Mouse (Mus musculus) liver, embryonic 18 days (tissue): ENCODE data around the gene Gm13288. TPM values are rescaled to one million over a fixed set of nuclear protein-coding genes. Genes with fewer than 3 reads are reported as not detected.

Source experiments
- polyA plus RNA-seq: library from polyadenylated mRNA; depleted of rRNA; stranded (reverse); fragments of >200 nt; gene quantifications from 2 replicates; pipeline ENCODE4 v1.2.3, GENCODE M21; 2012; rRNA removed

Gene Gm13288
- polyA plus RNA-seq, 1 experiment = 0.02 TPM

Other genes with a start within 250 kb of the Gm13288 start
- gene Ifna15, start 247.3 kb upstream of the Gm13288 start, polyA plus RNA-seq = not detected in 2 replicates
- not detected in 2 replicates for gene Ifna14, start 233.7 kb upstream of the Gm13288 start, polyA plus RNA-seq
- not detected in 2 replicates for gene Ifna9, start 213.1 kb upstream of the Gm13288 start, polyA plus RNA-seq
- not detected in 2 replicates for gene Ifna12, start 202.2 kb upstream of the Gm13288 start, polyA plus RNA-seq
- gene C87499, start 171.1 kb upstream of the Gm13288 start, polyA plus RNA-seq = not detected in 2 replicates
- not detected in 2 replicates for gene Ifna13, start 161.1 kb upstream of the Gm13288 start, polyA plus RNA-seq
- not detected in 2 replicates for gene Ifna16, start 128.6 kb upstream of the Gm13288 start, polyA plus RNA-seq
- not detected in 2 replicates for gene Ifna2, start 121.6 kb upstream of the Gm13288 start, polyA plus RNA-seq
- not detected in 2 replicates for gene Ifnab, start 114.2 kb upstream of the Gm13288 start, polyA plus RNA-seq
- gene Gm26566, start 83.7 kb upstream of the Gm13288 start, polyA plus RNA-seq = 0.03 and 0.05 TPM in 2 replicates
- gene Klhl9, start 83.1 kb upstream of the Gm13288 start, polyA plus RNA-seq = 9.8 and 10.8 TPM in 2 replicates
- not detected in 2 replicates for gene Gm13271, start 50.7 kb upstream of the Gm13288 start, polyA plus RNA-seq
- gene Gm13283, start 45.4 kb upstream of the Gm13288 start, polyA plus RNA-seq = 0.04 TPM in 1 of 2 replicates, not detected in the other
- not detected in 2 replicates for gene Gm13290, start 31.7 kb upstream of the Gm13288 start, polyA plus RNA-seq
- not detected in 2 replicates for gene Gm13289, start 28.6 kb upstream of the Gm13288 start, polyA plus RNA-seq
- not detected in 2 replicates for gene Gm13272, start 25.7 kb upstream of the Gm13288 start, polyA plus RNA-seq
- 0.02 and 0.04 TPM in 2 replicates for gene Ifnz, start 23.4 kb upstream of the Gm13288 start, polyA plus RNA-seq
- gene Gm13276, start 19.8 kb upstream of the Gm13288 start, polyA plus RNA-seq = not detected in 2 replicates
- not detected in 2 replicates for gene Gm13277, start 16.9 kb upstream of the Gm13288 start, polyA plus RNA-seq
- gene Gm13278, start 14.0 kb upstream of the Gm13288 start, polyA plus RNA-seq = not detected in 2 replicates
- gene Gm13275, start 11.0 kb upstream of the Gm13288 start, polyA plus RNA-seq = not detected in 2 replicates
- gene Gm13279, start 8.1 kb upstream of the Gm13288 start, polyA plus RNA-seq = not detected in 2 replicates
- gene Gm13285, start 5.9 kb upstream of the Gm13288 start, polyA plus RNA-seq = not detected in 2 replicates
- not detected in 2 replicates for gene Gm13287, start 2.3 kb upstream of the Gm13288 start, polyA plus RNA-seq
- gene Ifna7, start 10.7 kb downstream of the Gm13288 start, polyA plus RNA-seq = not detected in 2 replicates
- not detected in 2 replicates for gene Ifna11, start 14.4 kb downstream of the Gm13288 start, polyA plus RNA-seq
- gene Ifna6, start 21.9 kb downstream of the Gm13288 start, polyA plus RNA-seq = not detected in 2 replicates
- gene Ifna5, start 30.0 kb downstream of the Gm13288 start, polyA plus RNA-seq = not detected in 2 replicates
- gene Ifna4, start 36.3 kb downstream of the Gm13288 start, polyA plus RNA-seq = not detected in 2 replicates
- gene Ifna1, start 44.6 kb downstream of the Gm13288 start, polyA plus RNA-seq = not detected in 2 replicates
- not detected in 2 replicates for gene Ifne, start 74.7 kb downstream of the Gm13288 start, polyA plus RNA-seq